Mouse (Mus musculus) macrophage (primary cell): Measurements from ENCODE around the gene Uba52. TPM values are rescaled to one million over a fixed set of nuclear protein-coding genes. Genes with fewer than 3 reads are reported as not detected.
A peak's percentile ranks its signal among the peaks of the same experiment; 100 is the strongest.

Source experiments
- H3K27ac ChIP-seq: fragments of 350-480 bp; formaldehyde crosslinking; 2 replicates; pipeline ENCODE4 v1.9.0; 2021
- H3K36me3 ChIP-seq: fragments of 350-480 bp; formaldehyde crosslinking; 2 replicates; pipeline ENCODE4 v1.9.0; 2021; ENCODE audit errors: inconsistent target
- H3K4me3 ChIP-seq: fragments of 350-480 bp; formaldehyde crosslinking; 2 replicates; pipeline ENCODE4 v1.9.0; 2021; ENCODE audit errors: inconsistent target
- H3K79me2 ChIP-seq: fragments of 350-480 bp; formaldehyde crosslinking; 2 replicates; pipeline ENCODE4 v1.9.0; 2021; ENCODE audit errors: inconsistent target
- WGBS: methylation state at CpG from one replicate; pipeline ENCODE4 v1.1.7; 2026; ENCODE audit warnings: inconsistent platforms; ENCODE audit not compliant: missing documents; 5-methylcytosine and 5-hydroxymethylcytosine counted together
- polyA plus RNA-seq: library from polyadenylated mRNA; stranded (reverse); fragments of 250-400 nt; gene quantifications from 3 replicates; pipeline ENCODE4 v1.2.4, GENCODE M21; 2018; ENCODE audit warnings: inconsistent platforms

Gene Uba52
- polyA plus RNA-seq, 1 experiment from 2014 or later = 907 TPM

DNA sequence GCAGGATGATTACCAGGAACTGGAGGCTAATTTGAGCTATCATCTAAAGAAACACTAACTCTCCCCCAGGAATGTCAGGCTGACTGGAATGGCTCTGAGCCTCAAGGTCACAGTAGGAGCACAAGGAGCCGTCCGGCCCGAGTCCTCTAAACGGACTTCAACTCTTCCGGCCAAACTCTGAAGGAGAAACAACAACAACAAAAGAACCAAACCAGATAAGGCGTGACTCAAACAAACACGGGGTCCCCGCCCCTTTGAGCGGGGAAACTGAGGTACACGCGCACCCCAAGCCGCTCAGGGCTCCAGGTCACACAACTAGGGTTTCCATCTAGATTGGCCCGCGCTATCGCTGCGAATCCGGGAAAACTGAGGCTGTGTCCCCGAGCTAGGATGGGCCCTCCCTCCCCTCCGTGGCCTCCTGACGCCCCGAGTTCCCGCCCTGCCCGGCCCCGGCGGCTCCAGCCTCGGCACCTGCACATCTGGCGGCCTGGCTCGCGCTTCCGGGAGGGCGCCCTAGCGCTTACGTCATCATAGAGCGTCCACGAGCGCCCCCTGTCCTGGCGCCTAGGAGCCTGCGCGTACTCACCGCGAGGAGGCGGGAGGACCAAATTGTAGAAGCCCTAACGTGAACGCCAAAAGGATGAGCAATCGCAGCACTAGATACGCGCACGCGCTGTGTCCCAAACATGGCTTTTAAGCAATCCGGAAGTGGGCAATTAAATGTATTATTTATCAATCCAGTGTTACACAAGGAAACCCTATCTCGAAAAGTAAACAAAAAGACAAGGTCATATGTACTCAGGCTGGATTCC lies 12.2 kb upstream of the Uba52 start:
- Histone ChIP-seq H3K4me3 (peak overlapping the region; percentile 88), H3K79me2 (peaks cover 22% of the 10 kb centered on the region; the same call in 1 of the 2 replicates), H3K36me3 (peaks cover 8% of the 10 kb centered on the region; the same call in 1 of the 2 replicates), H3K27ac (peak overlapping the region; percentile 73)
- WGBS = 1% methylated on average over 49 of the region's 51 CpGs

DNA sequence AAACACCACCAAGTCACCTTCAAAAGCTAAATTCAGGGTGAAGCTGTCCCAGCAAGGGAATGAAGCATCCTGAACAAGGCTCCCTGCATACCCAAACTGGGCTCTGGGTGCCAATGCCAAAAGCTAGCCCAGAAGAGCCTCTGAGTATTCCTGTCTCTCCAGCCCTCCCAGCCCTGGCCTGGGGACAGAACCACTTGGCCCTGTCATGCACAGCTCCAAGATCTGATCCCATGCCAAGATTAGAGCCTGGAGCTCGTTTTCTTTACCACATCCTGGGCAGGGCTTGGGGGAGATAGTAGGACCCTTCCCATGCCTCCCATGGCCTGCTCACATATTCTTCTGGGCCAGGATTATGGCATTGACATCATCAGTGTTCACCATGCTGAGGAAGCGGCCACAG lies 9.0 kb upstream of the Uba52 start:
- H3K27ac ChIP-seq = no peak overlapping the region
- no peak overlapping the region for H3K4me3 ChIP-seq
- peaks cover 26% of the 10 kb centered on the region for H3K36me3 ChIP-seq
- 100% methylated on average over 1 of the region's 2 CpGs for WGBS
- H3K79me2 ChIP-seq = peaks cover 43% of the 10 kb centered on the region; the same call in 1 of the 2 replicates

DNA sequence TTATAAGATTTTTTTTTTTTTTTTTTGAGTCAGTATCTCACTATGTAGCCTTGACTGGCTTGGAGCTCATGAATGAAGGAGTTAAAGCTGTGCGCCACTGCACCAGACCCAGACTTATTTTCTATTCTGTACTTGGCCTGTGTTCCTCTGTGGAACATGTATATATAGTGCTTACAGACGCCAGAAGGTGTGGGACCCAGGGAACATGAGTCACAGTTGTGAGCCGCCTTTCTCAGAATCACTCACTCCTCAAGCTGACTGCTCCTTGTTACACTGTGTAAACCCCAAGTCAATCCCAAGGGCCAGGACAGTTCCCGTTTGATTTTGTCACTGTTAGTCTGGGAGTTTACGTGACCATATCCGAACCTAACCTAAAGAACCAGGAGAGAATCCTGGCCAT lies 8.4 kb upstream of the Uba52 start:
- peaks cover 32% of the 10 kb centered on the region for H3K36me3 ChIP-seq

DNA sequence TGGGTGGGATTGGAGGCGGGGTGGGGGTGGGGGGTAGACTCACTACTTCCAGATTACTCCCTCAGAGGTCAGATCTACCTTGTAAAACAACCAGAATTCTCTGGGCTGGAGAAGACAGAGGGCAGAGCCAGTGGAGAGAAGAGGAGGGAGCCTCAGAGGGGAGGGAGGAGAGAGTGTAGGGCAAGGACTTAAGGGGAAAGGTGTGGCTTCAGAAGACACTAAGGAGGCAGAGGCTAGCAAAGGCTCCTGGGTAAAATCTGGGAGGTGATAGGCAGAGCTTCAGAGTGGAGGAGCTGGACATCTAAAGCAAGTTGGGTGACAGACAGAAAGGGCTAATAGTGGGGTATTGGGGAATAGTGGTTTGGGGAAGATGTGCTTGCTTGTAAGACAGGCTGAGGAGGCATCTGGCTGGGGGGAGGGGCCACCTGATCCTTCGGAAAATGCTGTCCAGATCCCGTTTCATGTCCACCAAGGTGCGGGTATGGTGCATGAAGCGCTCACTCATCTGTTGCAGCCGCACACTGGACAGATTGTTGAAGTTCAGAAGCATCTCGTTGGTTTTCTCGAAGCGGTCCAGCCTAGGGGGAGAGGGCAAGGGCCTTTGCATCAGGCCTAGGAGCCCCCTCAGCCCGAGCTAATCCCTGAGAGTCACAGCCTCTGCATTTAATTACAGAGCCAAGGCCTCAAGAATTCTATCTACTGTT lies 7.5 kb upstream of the Uba52 start:
- Histone ChIP-seq H3K79me2 (peaks cover 58% of the 10 kb centered on the region), H3K27ac (no peak overlapping the region), H3K36me3 (peaks cover 41% of the 10 kb centered on the region), H3K4me3 (no peak overlapping the region)
- 98% methylated on average over 9 of the region's 10 CpGs for WGBS

More for the DNA sequence above, 8.4 kb upstream of the Uba52 start:
- 98% methylated on average over 6 of the region's 6 CpGs for WGBS
- Histone ChIP-seq H3K79me2 (peaks cover 49% of the 10 kb centered on the region; the same call in 1 of the 2 replicates), H3K4me3 (no peak overlapping the region), H3K27ac (no peak overlapping the region)

DNA sequence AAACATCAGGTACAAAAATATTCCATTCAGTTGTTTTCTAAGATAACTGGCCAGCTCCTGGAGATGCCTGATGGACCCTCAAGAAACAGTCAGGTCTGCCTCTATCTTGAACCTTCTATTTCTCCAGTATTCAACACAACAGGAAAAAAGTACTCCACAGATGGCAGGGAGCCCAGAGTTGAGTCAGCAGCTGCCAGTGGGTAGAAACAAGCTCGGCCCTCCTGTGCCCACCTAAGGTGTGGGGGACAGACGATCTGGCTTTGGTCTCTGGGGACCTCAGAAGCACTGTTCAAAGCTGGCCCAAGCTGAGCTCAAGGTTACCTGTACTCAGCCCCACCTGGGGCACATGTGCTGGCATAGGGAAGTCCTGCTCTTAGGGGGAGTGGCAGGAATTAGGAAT lies 2.8 kb upstream of the Uba52 start:
- WGBS = 21% methylated on average over 2 of the region's 2 CpGs
- Histone ChIP-seq H3K27ac (no peak overlapping the region), H3K36me3 (peaks cover 42% of the 10 kb centered on the region), H3K4me3 (no peak overlapping the region), H3K79me2 (peaks cover 73% of the 10 kb centered on the region)

DNA sequence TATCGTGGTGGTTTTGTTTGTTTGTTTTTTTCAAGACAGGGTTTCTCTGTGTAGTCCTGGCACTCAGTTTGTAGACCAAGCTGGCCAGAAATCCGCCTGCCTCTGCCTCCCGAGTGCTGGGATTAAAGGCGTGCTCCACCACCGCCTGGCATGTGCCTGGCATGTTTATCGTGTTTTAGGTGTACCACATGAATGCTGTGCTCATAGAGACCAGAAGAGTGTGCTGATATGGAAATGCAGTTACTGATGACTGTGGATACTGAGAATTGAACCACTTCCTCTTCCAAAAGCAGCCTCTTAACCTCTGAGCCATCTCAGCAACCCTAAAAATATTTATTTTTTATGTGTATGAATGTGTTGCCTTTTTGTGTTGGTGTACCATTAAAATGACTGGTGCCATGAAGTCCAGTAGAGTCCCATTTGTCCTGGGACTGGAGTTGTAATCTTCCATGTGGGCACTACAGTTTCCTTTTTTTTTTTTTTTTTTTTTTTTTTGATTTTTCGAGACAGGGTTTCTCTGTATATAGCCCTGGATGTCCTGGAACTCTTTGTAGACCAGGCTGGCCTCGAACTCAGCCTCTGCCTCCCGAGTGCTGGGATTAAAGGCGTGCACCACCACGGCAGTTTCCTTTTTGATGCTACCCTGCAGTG lies 1.8 kb upstream of the Uba52 start:
- peaks cover 80% of the 10 kb centered on the region for H3K79me2 ChIP-seq
- WGBS = 62% methylated on average over 10 of the region's 11 CpGs
- H3K36me3 ChIP-seq = peaks cover 38% of the 10 kb centered on the region
- H3K27ac ChIP-seq = peak overlapping the region; percentile 85
- no peak overlapping the region for H3K4me3 ChIP-seq

DNA sequence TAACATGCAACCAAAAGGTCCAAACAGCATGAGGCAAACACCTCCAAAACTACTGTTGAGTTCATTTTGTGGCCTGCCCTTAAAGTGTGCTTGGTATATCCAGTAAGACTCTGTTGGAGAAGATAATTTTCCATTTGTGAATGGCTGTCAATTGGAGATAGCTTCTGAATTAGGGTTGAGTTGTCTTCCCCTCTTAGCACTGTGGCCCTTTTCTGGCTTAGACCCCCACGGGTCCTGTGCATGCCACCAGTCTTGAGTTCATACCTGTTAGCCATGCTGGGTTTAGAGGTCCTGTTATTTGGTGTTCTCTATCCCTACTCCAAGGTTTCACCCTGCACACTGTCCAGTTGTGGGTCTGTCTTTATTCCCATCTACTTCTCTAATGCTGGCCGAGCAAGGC lies 1.2 kb upstream of the Uba52 start:
- Histone ChIP-seq H3K36me3 (peaks cover 37% of the 10 kb centered on the region), H3K79me2 (peaks cover 80% of the 10 kb centered on the region), H3K4me3 (no peak overlapping the region), H3K27ac (peak overlapping the region; percentile 85)
- WGBS = 85% methylated on average over 2 of the region's 2 CpGs

DNA sequence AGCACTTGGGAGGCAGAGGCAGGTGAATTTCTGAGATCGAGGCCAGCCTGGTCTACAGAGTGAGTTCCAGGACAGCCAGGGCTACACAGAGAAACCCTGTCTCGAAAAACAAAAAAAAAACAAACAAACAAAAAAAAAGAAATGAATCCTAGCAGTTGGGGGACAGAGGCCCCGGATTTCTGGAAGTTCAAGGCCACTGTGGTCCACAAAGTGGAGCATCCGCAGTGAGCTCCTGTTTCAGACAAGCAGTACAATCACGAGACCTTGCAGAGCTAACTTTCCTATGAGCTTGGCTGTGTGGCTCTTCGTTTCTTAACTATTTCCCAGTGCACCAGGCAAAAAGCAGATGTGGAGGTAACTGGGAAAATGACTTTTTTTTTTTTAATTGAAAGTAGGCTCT lies 573 bp upstream of the Uba52 start:
- Histone ChIP-seq H3K4me3 (peak overlapping the region; percentile 75), H3K79me2 (peaks cover 75% of the 10 kb centered on the region), H3K27ac (peak overlapping the region; percentile 85), H3K36me3 (peaks cover 32% of the 10 kb centered on the region)
- 56% methylated on average over 5 of the region's 6 CpGs for WGBS

DNA sequence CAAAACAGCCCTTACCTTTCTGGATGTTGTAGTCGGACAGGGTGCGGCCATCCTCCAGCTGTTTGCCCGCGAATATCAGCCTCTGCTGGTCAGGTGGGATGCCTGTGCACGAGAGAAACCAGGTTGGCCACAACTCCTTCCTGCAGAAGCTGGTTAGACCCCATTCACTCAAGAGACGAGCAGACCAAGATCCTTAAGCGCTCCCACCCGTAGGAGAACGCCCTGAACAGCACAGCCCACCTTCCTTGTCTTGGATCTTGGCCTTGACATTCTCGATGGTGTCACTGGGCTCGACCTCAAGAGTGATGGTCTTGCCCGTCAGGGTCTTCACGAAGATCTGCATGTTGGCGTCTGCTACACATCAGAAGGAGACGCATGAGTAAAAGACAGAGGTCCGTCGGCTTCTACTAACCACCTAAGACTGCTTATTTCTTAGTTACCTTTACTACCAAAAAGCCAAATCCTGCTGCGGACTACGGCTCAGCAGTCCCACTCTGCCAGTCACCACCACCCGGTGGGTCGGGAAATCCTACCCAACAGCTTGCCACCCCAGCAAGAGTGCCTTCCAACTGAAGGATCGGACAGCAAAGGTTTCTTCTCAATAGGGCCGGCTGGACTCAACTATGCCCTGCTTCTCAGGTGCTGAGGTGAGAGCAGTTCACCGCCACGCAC lies 1.2 kb downstream of the Uba52 start:
- Histone ChIP-seq H3K79me2 (peaks cover 61% of the 10 kb centered on the region), H3K36me3 (peaks cover 23% of the 10 kb centered on the region), H3K27ac (peak overlapping the region; percentile 58), H3K4me3 (peak overlapping the region; percentile 93)
- WGBS = 11% methylated on average over 25 of the region's 25 CpGs

DNA sequence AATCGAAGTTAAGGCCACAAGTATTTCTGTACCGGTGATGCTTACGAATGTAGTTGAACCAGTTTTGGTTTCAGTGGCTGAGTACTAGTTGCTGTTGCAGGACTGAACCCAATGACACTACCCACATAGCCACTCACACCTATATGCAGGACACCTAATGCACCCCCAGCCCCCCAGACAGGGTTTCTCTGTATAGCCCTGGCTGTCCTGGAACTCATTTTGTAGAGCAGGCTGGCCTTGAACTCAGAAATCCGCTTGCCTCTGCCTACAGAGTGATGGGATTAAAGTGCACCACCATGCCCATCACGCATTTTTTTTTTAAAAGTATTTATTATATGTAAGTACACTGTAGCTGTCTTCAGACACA lies 3.6 kb downstream of the Uba52 start:
- 85% methylated on average over 5 of the region's 5 CpGs for WGBS
- no peak overlapping the region for H3K27ac ChIP-seq
- H3K36me3 ChIP-seq = peaks cover 7% of the 10 kb centered on the region; the same call in 1 of the 2 replicates
- H3K4me3 ChIP-seq = no peak overlapping the region
- H3K79me2 ChIP-seq = peaks cover 39% of the 10 kb centered on the region

DNA sequence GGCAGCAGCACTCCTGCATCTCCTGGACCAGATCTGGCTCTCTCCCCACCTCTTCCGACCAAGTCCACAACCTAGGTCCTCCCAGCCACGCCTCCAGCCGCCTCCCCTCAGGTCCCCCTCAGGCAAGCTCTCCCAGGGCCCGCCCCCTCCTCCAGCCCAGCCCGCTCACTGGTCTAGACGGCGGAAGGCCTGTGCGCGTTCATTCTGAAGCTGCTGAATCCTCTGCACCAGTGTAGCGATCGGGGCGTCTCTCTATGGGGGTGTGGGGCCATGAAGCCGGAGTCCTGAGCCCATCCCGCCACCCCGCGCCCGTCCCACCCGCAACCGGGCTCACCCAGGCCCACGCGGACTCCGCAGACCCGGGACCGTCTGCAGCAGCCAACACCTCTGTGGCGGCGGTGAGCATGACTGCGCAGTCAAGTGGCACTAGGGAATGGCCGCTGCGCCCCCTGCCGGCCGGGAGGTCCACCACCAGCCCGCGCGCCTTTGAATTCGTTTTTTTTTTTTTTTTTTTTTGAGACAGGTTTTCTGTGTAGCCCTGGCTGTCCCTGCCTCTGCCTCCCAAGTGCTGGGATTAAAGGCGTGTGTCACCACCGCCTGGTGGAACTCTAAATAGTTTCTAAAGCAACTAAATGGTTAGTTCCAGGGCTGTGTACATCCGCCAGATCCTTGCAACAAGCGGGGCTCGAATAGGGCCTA lies 4.1 kb downstream of the Uba52 start, which contains the start of gene Rex1bd:
Gene Rex1bd (minus strand): TSS at position 425 of the 699 bp plus-strand sequence.
- H3K27ac ChIP-seq = peak within 1 kb of the TSS; percentile 29
- H3K36me3 ChIP-seq = peaks cover 7% of the 10 kb centered on the region; the same call in 1 of the 2 replicates
- WGBS = 9% methylated on average over 27 of the region's 40 CpGs
- H3K4me3 ChIP-seq = peak within 1 kb of the TSS; percentile 63
- H3K79me2 ChIP-seq = peaks cover 33% of the 10 kb centered on the region

DNA sequence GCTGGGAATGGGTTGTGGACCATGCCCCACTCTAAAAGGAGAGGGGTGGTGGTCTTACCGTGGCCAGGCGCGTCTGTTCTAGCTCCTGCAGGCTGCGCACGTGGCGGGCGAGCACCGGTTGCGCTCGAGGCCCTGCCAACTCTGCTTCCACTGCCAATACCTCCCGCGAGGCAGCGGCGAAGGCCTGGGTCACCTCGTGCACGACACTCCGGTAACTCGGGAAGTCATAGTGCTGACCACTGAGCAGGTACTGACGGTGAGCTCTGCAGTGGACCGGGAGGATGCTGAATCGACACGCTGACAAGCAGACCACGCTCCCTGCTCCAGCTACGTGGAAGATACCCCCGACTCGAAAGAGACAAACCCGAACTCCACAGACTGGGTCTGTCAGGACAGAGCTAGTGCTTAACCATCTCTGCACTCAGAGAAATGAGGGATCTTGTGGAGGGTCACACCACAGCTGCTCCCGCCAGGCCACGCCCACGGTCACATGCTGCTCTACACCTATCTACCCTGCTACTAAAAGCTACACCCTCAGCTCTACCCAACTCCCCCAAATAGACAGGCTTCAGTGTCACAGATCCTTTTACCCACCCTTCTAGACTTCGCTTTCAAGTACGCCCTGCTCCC lies 4.8 kb downstream of the Uba52 start:
- peak overlapping the region; percentile 63 for H3K4me3 ChIP-seq
- peak overlapping the region; percentile 29 for H3K27ac ChIP-seq
- H3K79me2 ChIP-seq = peaks cover 27% of the 10 kb centered on the region
- WGBS = 48% methylated on average over 27 of the region's 32 CpGs
- H3K36me3 ChIP-seq = peaks cover 7% of the 10 kb centered on the region; the same call in 1 of the 2 replicates

DNA sequence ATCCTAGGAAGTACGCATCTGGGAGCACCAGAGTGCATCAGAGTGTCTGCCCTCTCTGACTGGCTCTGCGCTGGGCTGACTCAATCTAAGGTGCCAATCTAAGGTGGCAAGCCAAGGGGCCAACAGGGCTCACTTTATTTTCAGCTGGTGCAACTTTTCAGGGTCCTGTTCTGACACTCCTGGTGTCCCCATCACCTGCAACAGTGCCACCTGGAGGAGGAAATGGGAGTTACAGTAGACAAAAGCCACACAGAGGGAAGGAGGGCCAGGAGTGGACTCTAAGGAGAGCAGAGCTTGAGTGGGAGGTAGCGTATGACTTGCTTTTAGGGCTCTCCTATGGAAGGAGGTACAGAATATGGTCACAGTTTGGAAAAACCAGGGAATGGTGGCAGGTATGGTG lies 5.8 kb downstream of the Uba52 start:
- 89% methylated on average over 3 of the region's 3 CpGs for WGBS
- Histone ChIP-seq H3K79me2 (peaks cover 24% of the 10 kb centered on the region), H3K36me3 (peaks cover 7% of the 10 kb centered on the region; the same call in 1 of the 2 replicates), H3K27ac (no peak overlapping the region), H3K4me3 (no peak overlapping the region)
